Mouse (Mus musculus) testis, adult 10 weeks (tissue): ENCODE results near the gene Ap1g2. TPM values are rescaled to one million over a fixed set of nuclear protein-coding genes. Genes with fewer than 3 reads are reported as not detected.

Source experiments
- polyA plus RNA-seq: library from polyadenylated mRNA; stranded (reverse); fragments of 350-450 nt; fragmentation: Illumina TruSeq; extraction: RNeasy Lipid Tissue Mini Kit (QIAGEN cat#74804); gene quantifications from one replicate; pipeline ENCODE4 v1.2.3, GENCODE M21; 2014; ENCODE audit warnings: low read depth, low replicate concordance

The Ap1g2 gene
- polyA plus RNA-seq = 0.48 TPM

DNA sequence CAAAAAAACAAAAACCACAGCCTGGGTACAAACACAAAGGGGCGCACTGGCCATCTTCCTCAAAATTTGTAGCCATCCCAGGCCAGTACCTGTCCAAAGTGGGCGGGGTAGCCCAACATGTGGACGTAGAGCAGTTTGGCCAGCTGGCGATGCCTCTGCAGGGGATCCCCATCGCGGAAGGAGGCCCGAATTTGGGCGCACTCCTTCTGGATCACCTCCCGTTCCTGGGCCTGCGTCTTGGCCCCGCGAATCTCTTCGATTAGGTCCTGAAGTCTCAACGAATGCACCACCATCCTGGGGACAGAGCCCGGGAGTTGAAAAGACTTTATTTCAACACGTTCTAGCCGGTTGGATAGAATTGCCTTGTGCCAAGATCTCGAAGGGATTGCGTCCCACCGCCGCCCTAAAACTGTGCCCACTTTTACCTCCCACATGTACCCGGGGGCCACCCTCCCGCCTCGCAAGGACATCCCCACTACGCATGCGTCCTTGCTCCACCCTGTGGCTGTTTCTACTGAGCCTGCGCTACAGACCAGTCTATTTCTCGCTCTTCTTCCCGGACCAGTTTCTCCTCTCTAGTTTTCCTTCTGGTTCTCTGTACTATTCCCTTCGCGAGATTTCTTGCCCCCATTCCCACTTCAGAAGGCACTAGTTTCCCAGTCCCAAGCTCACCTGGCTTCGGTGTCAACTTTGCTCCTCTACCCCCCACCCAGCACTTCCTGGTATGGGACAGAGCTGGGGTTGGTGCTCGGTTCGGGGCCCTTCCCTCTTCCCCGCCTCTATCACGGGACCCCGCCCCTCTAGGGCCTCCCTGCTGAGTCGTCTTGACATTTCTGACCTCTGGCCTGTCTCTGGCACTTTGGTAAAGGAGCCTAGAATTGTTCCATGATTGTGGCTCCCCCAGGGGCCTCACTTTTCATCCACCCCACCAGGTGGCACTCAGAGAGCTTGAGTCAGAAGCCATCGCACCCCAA is at the start of gene Ap1g2:
Gene Ap1g2, minus strand, starts transcription at position 758 of the 974 bp plus-strand sequence.

DNA sequence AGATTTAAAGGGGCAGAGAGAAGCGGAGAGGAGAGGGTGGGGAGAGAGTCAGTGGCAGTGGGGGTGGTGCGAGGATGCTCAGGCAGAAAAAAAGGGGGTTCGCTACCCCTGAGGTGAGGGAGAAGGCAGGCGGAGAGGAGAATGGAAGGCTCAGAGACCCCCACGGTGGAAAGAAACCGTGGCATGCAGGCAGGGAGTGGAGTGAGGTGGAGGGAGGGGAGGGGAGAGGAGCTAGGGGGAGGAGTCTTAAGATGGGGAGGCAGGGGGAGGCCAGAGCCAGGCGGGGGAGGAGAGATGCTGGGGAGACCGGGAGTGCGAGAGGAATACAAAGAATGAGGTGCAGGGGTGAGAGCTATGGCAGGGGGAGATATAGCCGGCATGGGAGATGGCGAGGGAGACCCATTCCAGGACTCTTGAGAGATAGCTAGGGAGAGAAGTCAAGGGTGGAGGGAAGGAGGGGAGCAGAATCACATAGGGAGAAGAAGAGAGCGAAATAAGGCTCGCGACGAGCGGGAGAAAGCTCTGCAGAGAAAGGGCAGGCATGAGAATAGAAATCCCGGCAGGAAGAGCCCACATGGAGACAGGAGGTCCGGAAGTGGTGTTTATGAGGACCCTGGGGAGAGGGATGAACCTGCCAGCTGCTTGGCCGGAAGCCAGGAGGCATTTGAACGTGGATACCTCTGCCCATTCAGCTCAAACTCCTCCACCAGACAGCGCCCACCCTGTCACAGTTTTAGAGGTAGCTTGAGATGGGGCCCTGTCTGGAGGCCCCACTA is 10.2 kb upstream of the Ap1g2 start, which contains the start of gene Jph4:
Gene Jph4, minus strand, starts transcription at position 511 of the 776 bp plus-strand sequence.

DNA sequence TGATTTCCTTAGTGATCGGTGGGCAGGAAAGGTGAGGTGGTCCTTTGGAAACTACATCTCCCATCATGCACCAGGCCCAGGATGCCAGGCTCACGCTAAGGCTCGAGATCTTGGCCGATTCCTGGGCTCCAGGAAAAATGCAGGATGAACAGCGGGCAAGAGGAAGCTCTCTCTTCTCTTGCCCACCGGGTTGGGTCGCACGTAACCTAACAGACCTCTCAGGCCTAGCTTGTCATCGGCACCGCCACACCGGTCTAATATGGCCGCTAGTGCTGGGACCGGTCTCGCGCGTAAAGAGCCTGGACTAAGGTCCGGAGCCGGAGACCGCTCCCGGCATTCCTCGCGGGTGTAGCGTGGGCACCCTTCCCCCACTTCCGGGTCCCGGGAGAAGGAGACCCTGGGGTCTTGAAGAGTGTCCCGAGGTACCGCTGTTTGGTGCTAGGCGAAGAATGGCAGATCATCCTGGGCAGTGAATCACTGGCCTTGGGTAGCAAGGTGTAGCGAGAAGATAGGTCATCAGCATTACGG is 11.6 kb downstream of the Ap1g2 start, which contains the start of gene Thtpa:
Gene Thtpa, plus strand, starts transcription at position 81 of the 528 bp plus-strand sequence.

DNA sequence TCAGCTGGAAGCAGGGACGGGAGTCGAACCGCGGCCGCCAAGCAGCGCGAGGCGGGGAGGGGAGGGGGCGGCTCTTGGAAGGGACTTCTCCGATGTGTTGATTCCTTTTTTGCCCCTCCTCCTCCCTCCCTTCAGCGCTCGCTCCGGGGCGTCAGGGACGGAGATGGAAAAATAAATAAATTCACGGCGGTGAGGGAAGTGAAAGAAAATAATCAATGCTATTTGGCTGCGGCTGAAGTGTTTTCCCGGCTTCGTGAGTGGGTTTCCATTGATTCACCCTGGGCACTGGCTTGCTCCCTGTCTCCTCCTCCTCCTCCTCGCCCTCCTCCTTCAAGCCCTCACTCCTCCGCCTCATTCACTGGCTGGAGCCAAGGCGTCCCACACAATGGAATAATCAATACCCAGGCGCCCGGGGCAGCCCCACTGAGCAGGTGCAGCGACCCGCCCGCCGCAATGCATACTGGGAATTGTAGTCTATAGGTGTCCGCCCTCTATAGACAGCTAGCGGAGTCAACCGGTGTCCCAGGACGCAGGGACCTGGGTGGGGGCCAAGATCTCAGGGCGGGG is 14.3 kb downstream of the Ap1g2 start, which contains the start of gene Zfhx2:
Gene Zfhx2, minus strand, starts transcription at position 314 of the 567 bp plus-strand sequence.

Other genes with a start within 250 kb of the Ap1g2 start
- gene Homez, start 235.6 kb downstream of the Ap1g2 start, polyA plus RNA-seq = 65.4 TPM
- 3.7 TPM for gene Ppp1r3e, start 229.0 kb downstream of the Ap1g2 start, polyA plus RNA-seq
- 9.3 TPM for gene Bcl2l2, start 223.2 kb downstream of the Ap1g2 start, polyA plus RNA-seq
- not detected for gene Gm20521, start 223.2 kb downstream of the Ap1g2 start, polyA plus RNA-seq
- 155 TPM for gene Pabpn1, start 214.1 kb downstream of the Ap1g2 start, polyA plus RNA-seq
- 0.43 TPM for gene Slc22a17, start 193.5 kb downstream of the Ap1g2 start, polyA plus RNA-seq
- gene Efs, start 180.5 kb downstream of the Ap1g2 start, polyA plus RNA-seq = not detected
- not detected for gene Il25, start 173.9 kb downstream of the Ap1g2 start, polyA plus RNA-seq
- gene Cmtm5, start 170.3 kb downstream of the Ap1g2 start, polyA plus RNA-seq = not detected
- gene Myh6, start 139.7 kb downstream of the Ap1g2 start, polyA plus RNA-seq = 0.03 TPM
- gene Gm17428, start 129.7 kb downstream of the Ap1g2 start, polyA plus RNA-seq = not detected
- not detected for gene Myh7, start 112.0 kb downstream of the Ap1g2 start, polyA plus RNA-seq
- gene Ngdn, start 91.1 kb downstream of the Ap1g2 start, polyA plus RNA-seq = 3.7 TPM
- 0.97 TPM for gene Zfhx2, start 14.3 kb downstream of the Ap1g2 start, polyA plus RNA-seq
- gene Thtpa, start 11.8 kb downstream of the Ap1g2 start, polyA plus RNA-seq = 2.9 TPM
- 2.7 TPM for gene Jph4, start 10.3 kb upstream of the Ap1g2 start, polyA plus RNA-seq
- 0.28 TPM for gene Dhrs2, start 115.4 kb upstream of the Ap1g2 start, polyA plus RNA-seq